Mouse (Mus musculus): ENCODE data around the gene Spata25.
"Not testable (repeated sequence)": the region's sequence is repeated elsewhere in the genome, so short reads cannot be mapped to it uniquely, and the experiment has no call there.

The Spata25 gene

DNA sequence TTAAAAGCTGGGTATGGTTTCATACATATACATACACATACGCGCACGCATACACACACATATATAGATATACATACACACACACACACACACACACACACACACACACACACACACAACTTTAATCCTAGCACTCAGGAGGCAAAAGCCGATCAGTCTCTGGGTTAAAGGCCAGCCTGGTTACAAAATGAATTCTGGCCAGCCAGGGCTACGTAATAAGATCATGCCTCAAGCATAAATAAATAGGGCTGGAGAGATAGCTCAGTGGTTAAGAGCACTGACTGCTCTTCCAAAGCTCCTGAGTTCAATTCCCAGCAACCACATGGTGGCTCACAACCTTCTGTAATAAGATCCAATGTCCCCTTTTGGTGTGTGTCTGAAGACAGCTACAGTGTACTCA, 27.2 kb upstream of the Spata25 start:
- DNase-seq (ENCODE audit: low read depth, low spot score), result not testable (repeated sequence)

DNA sequence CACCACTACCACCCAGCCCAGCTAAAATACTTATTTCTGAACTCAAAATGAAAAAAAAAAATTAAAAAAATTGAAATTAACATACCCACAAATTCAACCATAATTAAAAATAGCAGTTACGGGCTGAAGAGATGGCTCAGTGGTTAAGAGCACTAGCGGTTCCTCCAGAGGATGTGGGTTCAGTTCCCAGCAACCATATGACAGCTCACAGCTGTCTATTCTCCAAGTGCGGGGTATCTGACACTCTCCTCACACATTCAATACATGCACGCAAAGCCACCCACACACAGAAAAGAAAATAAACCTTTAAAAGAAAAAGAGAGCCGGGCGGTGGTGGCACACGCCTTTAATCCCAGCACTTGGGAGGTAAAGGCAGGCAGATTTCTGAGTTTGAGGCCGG, 21.7 kb upstream of the Spata25 start:
- DNase-seq (ENCODE audit: low read depth, low spot score), result no peak

DNA sequence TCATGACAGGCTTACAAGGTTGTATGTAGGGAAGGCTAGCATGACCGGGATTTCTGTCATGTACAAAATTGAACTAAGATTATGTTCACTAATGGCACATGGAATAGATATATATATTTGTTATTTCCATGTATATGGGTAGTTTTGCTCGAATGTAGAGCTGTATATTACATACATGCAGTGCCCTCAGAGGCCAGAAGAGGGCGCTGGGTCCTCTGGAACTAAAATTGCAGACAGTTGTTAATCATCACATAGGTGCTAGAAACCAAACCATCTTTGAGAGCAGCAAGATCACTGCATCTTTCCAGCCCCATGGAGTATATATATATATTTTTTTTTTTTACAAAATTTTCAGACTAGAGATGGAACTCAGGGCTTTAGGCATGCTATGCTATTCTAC, 17.4 kb upstream of the Spata25 start:
- DNase-seq (ENCODE audit: low read depth, low spot score), result no peak

DNA sequence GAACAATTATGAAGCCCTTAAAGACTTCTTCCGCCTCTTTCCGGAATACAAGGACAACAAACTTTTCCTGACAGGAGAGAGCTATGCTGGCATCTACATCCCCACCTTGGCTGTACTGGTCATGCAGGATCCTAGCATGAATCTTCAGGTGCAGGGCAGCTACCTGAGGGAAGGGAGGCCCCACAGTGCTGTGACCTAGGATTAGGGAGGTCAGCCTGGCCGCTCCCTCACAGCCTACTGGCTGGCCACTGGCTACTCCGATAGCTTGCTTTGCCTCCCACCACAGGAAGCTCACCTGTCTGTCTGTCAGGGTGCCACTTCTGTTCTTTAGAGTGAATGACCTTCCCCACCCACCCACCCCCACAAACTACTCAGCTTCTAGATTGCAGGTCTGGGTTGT, 6.8 kb upstream of the Spata25 start:
- no peak for DNase-seq (ENCODE audit: low read depth, low spot score)

DNA sequence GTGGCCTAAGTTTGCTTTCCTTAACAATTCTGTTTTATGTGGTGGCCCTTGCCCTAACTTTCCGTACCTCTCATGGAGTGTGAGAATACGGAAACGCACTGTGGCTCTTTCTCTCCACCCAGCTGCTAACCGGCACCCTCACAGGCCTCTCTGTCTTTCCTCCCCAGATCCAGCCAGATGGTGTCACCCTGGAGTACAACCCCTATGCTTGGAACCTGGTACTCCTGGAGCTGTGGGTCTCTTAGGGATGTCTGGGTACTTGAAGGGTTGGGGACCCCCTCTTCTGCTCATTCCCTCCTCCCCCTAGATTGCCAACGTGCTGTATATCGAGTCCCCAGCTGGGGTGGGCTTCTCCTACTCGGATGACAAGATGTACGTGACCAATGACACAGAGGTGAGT, 6.2 kb upstream of the Spata25 start:
- DNase-seq (ENCODE audit: low read depth, low spot score), result no peak

DNA sequence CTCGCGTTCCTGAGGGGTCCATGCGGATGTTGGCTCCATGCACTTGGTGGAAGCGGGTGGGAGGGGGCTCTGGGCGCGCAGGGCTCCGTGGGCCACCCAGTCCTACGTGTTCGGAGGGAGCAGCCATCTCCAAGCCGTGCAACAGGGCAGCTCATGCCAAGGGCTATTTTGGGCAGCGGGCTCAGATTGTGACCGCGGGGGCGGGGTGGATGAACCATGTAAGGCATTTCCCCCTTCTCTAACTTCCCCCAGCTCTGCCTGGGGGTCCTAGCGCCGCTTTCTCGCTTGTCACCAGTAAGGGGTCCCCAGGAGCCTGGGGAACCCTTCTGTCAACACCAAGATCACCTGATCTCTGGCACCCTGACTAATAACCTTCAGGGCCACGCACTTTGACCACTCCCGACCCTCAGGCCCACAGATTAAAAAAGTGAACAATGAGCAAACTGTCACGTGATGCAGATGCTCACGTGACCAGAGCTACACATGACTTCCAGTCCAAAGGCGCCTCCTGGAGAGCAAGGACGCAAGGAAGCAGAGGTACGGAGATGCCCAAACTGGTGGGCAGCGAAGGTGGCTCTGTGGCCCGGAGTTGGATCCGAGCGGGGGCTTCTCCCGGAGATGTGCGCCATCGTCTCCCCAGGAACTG, 5.1 kb upstream of the Spata25 start, which contains the start of gene Neurl2:
Gene Neurl2 (minus strand): TSS at position 143 of the 646 bp plus-strand sequence.
- peak; percentile 97 for DNase-seq (ENCODE audit: low read depth, low spot score)

DNA sequence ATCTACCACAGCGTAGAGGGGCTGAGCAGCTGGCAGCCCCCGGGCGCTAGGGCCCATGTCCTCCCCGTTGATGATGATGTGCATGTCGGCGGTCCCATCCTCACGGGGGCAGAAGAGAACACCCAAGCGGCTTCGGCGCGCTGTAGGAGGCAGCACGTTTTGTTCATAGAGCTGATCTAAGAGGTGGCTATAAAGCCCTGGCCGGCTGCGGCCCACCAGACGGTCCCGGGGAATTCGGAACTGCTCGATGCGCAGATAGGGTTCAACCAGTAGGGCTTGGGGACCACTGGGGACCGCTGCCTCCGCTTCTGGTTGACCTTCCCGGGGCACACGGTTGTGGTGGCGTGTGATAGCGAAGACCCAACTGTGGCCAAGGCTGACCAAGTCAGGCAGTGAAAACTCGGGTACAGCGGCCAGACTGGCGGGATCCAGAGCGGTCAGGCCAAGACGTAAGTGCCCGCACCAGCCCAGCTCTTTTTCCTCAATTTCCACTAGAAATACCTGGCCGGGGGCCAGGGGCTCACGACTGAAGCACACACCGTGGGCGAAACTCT, 4.5 kb upstream of the Spata25 start, which contains the start of gene Ctsa:
Gene Ctsa (plus strand): TSS at position 126 of the 554 bp plus-strand sequence.
- peak; percentile 69 for DNase-seq (ENCODE audit: low read depth, low spot score)

DNA sequence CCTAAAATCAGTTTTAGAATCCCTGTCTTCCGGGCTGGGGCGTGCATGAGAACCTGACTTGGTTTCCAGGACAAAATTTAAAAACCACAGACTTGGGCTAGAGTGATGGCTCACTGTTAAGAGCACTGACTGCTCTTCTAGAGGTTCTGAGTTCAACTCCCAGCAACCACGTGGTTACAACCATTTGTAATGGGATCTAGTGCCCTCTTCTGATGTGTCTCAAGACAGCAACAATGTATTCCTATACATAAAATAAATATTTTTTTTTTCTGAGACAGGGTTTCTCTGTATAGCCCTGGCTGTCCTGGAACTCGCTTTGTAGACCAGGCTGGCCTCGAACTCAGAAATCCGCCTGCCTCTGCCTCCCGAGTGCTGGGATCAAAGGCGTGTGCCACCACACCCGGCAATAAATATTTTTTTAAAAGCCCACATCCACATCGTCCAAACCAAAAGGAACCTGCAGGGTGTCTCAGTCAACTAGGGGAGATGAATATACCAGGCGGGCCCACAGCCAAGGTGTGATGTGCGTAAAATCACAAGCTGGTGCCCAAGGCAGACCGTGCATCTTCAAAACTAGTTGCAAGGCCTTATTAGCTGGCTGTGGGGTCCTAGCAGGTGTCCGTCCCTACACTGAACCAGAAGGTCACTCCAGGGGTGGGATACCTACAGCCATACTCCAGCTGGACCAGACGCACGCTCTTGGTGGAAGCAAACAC, 3.9 kb upstream of the Spata25 start:
- no peak for DNase-seq (ENCODE audit: low read depth, low spot score)

DNA sequence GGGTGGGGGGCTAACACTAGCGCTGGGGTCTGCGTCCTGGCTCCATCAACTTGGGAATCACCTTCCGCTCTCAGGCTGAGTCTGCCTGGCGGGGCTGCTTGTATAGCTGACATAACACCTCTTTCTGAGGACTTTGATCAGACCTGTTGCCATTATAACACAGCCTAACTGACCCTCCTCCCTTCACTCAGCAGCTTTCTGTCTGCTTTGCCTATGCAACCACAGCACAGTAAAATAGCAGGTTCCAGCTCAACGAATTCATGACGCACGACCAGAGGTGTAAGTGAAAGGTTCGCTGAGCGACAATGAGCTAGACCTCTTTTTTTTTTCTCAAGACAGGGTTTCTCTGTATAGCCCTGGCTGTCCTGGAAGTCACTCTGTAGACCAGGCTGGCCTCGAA, 2.7 kb upstream of the Spata25 start:
- no peak for DNase-seq (ENCODE audit: low read depth, low spot score)

DNA sequence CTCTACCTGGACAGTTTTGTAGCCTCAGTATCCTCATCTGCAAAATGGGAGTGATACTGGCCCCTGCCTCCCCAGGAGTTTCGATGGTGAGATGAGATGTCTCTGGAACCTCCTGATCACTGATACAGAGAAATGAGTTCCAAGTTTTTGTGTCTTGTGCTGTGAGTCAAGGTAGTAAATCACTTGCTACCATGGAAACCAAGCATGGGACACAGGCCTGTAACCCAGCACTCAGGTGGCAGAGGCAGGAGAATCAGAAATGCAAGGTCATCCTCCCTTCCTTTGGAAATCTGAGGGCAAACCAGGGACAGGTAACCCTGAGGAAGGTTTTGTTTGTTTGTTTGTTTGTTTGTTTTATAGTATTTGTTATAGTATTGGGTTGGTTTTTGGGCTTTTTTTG, 753 bp upstream of the Spata25 start:
- no peak for DNase-seq (ENCODE audit: low read depth, low spot score)

DNA sequence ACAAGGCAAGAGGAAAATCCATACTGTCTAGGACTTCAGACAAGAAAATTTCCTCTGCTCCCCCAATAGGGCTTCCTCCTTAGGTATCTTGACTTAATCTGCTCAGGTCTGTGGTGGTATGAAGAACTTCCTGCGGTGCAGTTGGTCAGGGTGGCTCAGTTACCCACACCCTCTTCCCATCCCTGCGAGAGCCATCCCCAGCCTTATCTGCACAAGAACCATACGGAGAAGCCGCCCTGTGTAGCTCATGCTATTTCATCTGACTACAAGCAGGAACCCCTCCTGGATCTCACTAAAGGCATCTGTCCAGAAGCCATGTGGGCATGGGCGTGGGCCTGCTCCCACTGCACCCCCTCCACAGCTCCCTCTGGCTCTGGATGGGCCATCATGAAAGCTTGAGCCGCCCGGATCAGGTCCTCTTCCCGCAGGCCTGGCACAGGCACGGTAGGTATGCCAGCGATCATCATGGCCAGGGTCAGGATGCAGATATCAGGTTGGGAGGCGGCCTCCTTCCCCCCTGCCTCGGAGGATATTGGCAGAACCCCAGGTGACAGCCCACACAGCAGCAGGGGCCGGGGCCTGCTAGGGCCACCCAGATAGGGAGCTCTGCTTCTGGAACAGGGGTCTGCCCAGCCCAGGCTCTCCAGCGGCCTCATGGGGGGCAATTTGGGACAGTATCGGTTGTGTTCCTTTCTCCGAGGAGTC, 1.0 kb downstream of the Spata25 start:
- no peak for DNase-seq (ENCODE audit: low read depth, low spot score)

DNA sequence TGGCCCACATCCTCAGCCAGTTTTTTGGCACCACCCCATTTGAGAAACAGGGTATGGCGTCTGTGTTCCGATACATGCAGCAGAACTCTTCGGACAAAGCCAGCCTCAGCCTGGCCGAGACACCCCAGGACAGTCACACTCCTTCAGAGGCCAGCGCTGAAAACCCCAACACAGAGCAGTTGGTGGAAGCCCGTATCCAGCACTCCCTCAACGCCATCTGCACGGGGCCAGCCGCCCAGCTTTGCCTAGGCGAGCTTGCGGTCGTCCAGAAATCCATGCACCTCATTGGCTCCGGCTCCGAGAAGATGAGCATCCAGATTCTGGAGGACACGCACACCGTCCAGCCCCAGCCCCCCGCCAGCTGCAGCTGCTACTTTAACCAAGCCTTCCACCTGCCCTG, 2.8 kb downstream of the Spata25 start:
- no peak for DNase-seq (ENCODE audit: low read depth, low spot score)

DNA sequence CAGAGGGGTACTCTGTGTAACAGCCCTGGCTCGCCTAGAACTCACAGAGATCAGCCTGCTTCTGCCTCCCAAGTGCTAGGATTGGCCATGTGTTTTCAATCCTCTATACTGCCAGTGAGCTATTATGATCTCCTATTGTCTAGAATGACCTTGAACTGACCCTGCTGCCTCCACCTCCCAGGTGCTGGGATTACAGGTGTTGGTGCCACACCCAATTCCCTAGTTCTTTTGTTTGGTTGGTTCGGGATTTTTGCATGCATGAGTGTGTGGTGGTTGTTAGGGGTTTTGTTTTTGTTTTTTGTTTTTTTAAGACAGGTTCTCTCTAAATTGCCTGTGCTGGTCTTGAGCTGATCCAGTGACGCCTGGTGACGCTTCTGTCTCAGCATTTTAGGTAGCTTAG, 4.4 kb downstream of the Spata25 start:
- no peak for DNase-seq (ENCODE audit: low read depth, low spot score)

DNA sequence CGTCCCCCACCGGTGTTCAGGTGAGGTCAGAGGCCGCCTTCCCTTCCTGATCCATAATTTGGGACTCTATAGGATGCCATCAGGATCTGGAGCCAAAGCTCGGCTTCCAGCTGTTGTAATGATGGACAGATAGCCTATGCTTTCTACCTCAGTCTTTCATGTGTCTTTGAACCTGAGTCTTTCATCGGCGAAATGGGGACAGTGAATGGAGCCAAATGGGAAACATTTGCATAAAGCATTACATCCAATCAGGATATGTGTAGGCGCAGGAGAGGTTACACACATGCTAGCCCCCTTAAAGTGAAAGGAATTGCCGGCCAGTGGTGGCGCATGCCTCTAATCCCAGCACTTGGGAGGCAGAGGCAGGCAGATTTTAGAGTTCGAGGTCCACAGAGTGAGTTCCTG, 5.2 kb downstream of the Spata25 start:
- DNase-seq (ENCODE audit: low read depth, low spot score), result no peak

DNA sequence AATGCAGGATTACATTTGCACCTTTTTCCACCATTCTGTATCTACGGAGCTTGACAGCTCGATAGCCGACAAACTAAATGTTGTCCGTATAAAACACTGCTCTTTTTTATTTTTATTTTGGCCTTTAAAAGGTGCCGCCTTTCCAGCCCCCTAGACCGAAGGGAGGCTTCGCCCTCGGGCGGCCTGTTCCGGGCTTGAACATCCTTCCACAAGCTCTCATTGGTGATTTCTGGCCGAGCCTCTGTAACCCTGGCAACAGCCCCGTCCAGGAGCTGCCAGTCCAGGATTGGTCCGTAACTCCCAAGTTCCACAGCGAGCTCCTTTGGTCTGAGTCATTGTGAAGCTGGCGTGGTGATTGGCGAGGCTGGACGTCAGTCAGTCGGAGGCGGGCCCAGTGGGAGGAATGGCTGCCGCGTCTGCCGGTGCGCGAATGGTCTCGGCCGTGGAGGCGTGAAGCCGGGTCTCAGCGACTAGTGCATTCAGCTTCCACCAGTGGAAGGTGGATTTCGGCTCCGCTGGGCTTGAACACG, 5.6 kb downstream of the Spata25 start, which contains the start of gene Zswim1:
Gene Zswim1 (plus strand): TSS at position 51 of the 530 bp plus-strand sequence.
- peak; percentile 98 for DNase-seq (ENCODE audit: low read depth, low spot score)

DNA sequence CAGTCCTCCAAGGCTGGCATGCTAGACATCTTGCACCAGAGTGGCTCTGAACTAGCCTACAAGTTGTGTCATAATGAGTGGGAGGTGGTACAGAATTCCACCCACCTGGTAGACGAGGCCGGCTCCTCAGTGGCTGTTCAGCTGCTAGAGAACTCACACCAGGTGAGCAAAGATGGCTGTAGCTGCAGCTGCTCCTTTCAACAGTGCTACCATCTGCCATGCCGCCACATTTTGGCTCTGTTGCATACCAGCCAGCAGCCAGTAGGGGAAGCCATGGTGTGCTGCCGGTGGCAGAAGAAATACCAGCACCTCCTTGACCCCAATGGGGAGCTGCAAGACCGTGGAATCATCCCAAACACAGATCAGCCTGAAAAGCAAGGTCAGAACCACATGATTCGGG, 7.3 kb downstream of the Spata25 start:
- DNase-seq (ENCODE audit: low read depth, low spot score), result no peak

DNA sequence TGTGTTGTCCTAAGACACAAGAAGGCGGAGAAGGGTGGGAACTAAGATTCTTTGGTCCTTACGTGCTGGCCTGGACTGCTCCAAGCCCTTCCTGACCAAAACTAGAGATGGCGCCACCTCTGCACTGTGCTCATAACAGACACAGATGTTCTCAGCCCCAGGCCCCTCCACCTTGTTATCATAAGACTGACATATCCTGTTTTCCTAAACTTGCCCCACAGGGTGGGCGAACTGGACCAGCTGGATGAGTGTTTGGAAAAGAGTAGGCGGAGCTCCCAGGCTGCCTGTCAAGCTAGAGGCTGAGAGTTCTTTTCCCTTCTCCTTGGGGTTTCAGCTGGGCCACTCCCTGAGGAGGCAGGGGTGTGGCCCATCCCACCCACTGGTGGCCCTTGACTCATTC, 10.6 kb downstream of the Spata25 start:
- no peak for DNase-seq (ENCODE audit: low read depth, low spot score)

DNA sequence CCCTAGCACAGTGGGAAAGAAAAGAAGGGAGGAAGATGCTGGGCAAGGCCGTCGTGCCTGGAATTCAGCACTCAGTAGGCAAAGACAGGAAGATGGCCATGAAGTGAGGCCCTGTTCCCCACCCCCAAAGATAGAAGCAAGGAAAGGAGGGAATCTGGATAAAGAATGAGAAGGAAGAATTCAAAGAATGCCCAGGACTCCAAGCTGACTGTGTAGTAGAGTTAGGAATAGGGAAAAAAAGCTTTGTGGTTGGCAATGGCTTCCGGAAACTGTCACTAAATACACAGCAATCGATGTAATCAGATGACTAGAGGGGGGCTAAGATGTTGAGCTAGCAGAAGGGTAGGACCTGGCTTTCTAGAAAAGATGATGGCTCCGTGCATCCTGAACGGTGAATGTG, 11.1 kb downstream of the Spata25 start:
- no peak for DNase-seq (ENCODE audit: low read depth, low spot score)

DNA sequence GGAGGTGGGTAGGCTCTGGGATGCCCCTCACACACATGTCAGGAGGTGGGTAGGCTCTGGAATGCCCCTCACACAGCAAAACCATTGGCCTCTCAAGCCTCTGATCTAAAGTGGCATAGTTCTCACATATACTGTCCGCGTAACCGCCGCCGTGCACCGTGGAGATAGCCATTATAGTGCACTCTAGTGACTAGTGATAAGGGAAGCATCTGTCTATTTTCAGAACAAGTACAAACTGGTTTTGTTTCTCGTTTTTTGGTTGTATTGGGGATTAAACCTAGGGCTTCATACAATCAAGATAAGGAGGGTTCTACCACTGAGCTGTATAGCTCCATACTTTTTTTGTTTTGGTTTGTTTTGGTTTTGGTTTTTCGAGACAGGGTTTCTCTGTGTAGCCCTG, 12.5 kb downstream of the Spata25 start:
- DNase-seq (ENCODE audit: low read depth, low spot score), result no peak

DNA sequence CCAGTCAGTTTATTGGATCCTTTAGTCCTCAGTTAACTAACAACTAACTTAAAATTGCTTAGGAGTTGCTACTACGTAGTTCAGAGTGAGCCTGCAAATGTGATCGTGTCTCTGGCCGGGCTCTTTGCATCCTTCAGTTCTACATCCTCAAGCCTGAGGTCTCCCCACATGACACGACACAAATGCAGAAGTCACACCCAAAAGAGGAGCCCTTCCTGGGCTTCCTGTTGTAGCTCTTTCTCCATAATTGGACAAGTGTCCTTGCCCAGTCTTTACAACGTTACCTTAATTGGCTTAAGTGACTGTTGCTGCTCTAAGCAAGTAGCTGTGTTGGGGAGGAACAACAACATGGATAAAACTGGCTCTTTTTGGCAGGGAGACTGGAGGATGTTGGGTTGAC, 13.0 kb downstream of the Spata25 start:
- DNase-seq (ENCODE audit: low read depth, low spot score), result no peak

DNA sequence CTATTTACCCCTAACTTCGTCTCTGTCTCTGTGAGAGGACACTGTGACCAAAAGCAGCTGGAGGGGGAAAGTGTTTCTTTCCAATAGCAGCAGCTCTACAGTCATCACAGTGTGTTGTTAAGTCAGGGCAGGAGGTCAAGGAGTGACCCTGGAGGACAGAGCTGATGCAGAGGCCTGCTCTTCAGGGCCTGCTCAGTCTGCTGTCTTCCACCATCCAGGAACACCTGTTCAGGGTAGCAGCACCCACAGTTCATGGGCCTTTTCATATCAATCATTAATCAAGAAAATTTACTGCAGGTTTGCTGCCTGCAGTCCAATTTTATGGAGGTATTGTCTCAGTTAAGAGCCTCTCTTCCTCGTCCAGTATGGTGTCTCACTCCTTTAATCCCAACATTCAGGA, 14.8 kb downstream of the Spata25 start:
- DNase-seq (ENCODE audit: low read depth, low spot score), result no peak

DNA sequence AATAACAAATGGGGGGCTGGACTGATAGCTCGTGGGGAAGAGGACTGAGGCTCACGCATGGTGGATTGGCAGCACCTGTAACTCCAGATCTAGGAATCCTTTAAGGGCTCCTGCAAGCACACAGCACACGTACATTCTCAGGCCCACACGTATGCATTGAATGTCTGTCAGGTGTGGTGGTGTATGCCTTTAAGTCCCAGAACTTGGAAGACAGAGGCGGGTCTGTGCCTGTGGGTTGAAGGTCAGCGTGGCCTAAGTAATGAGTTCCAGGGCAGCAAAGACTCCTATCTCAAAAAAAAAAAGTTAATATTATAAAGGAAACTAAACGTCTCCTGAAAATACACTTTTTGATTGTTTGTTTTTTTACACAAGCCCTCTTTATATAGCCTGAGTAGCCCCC, 21.7 kb downstream of the Spata25 start:
- no peak for DNase-seq (ENCODE audit: low read depth, low spot score)
